Mouse (Mus musculus) mouse embryonic stem cell (cell line): ENCODE results near the gene Jmjd6.

Experiments used
- in situ Hi-C, 2 experiments: fragments of 300-500 bp; cut with MboI; formaldehyde crosslinking; loops; 1 replicate in 1 of 2; 3 replicates in 1 of 2; pipeline ENCODE4 v1.14.3; 2019 to 2020; ENCODE audit warnings: low sequenced_read_pairs in 2 of 2, low pct_unique_long_range_greater_than_20kb in 1 of 2, mixed read lengths in 1 of 2; ENCODE audit not compliant: unreplicated experiment in 1 of 2

The Jmjd6 gene

GRCm38 (mm10) chr11:116843261-116844233 is at the start of gene Jmjd6, which contains the start of gene Mettl23:
TSS of gene Jmjd6 (minus strand) at chr11:116843449.
TSS of gene Mettl23 (plus strand) at chr11:116843278.
- in situ Hi-C loops: no loop called here

DNA sequence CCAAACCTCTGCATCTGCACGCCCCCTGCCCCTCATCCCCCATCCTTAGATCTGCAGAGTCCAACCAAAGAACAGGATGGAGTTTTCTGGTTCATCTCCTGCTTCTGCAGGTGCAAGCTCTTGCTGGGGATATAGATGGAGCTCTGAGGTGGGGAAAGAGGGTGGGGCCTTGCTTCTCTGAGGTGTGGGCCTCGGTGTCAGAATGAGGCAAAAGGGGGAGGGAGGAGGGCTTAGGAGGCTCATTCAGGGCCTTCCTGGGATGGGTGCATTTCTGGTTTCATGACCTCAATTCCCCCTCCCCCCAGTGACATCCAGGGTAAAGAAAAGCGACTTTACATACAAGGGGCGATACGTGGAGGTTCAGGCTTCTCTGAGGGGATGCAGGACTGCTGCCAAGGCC is 43.9 kb upstream of the Jmjd6 start:
- in situ Hi-C loops: loop anchor here (10.0 to 25.0 kb wide), 3 partner anchors 128 to 300 kb away; partner anchors contain the start of gene Sept9 (in 2 of the 2)

GRCm38 (mm10) chr11:116885275-116886151 is 42.3 kb upstream of the Jmjd6 start:
- in situ Hi-C loops: loop anchor here (10.0 to 25.0 kb wide), 3 partner anchors 129 to 302 kb away; partner anchors contain the start of gene Sept9 (in 2 of the 2)

- in situ Hi-C loops: loop anchor here (10.0 to 25.0 kb wide), 3 partner anchors 131 to 303 kb away; partner anchors contain the start of gene Sept9 (in 2 of the 2)
Measured at GRCm38 (mm10) chr11:116884061-116884460, 40.8 kb upstream of the Jmjd6 start.

GRCm38 (mm10) chr11:116882446-116882845 is 39.2 kb upstream of the Jmjd6 start:
- in situ Hi-C loops: loop anchor here (10.0 to 25.0 kb wide), 3 partner anchors 132 to 305 kb away; partner anchors contain the start of gene Sept9 (in 2 of the 2)

- in situ Hi-C loops: loop anchor here (10.0 to 25.0 kb wide), 3 partner anchors 133 to 306 kb away; partner anchors contain the start of gene Sept9 (in 2 of the 2)
Measured at GRCm38 (mm10) chr11:116881440-116881839, 38.2 kb upstream of the Jmjd6 start.

DNA sequence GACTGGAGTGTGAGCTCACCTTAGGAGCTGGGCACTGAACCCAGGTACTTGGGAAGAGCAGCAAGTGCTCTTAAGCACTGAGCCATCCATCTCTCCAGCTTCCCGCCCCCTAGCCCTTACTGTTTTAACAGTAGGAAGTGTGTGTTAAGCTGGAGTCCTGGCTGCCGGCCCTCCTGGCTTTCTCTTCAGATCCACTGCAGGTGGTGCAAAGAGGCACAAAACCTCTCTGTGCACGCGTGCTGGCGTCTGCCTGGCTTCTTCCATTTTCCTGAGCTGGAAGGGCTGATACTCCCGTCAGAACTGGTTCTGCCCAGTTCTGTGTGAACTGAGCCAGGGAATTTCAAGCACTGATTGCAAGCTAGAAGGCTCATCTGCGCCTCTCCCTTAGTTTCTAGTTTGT is 37.6 kb upstream of the Jmjd6 start:
- in situ Hi-C loops: loop anchor here (10.0 to 25.0 kb wide), 3 partner anchors 134 to 306 kb away; partner anchors contain the start of gene Sept9 (in 2 of the 2)

- in situ Hi-C loops: loop anchor here (25.0 kb wide), 1 partner anchor 309 kb away; the partner anchor contains the start of gene Sept9 (in 2 of the 2)
Measured at GRCm38 (mm10) chr11:116878454-116878853, 35.2 kb upstream of the Jmjd6 start.

DNA sequence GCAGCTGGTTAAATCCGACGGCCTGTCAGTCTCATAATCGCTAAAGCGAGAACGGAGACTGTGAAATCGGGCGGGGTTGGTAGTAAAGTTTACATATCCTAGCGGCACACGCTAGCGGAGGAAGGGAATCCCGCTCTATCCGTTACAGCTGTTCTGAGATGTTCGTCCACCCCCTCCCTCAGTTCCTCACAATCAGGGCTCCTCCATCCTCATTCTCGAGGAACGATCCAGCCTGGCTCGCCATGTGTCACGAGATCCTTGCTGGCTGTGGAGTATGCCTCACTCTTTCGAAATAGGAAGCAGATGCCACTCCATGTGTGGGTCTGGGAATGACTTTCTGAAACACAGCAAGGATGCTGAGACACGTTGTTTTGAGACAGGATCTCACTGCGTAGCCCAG is 30.7 kb upstream of the Jmjd6 start:
- in situ Hi-C loops: loop anchor here in 1 of 2 experiments (25.0 kb wide), 1 partner anchor 1462 kb away; the partner anchor contains the start of genes Atp5h, Kctd2 and Mrpl58

DNA sequence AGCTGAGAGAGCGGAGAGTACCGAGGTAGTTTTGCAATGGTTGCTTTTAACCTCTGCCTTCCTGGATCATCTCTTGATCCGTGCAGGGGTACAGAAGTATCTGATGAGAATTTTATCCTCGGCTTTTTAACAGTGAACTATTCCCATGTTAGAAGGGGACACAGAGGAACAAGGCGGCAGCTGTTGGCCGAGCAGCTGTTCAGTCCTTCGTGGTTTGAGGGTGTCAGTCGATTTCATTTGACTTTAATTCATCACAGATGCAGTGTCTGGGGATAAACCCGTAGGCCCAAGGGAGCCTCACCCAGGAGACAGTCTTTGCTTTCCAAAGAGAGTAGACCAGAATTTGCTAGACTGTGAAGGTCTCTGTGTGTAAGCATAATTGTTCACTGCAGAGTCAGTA is 28.3 kb upstream of the Jmjd6 start:
- in situ Hi-C loops: loop anchor here in 1 of 2 experiments (25.0 kb wide), 1 partner anchor 1459 kb away; the partner anchor contains the start of genes Atp5h, Kctd2 and Mrpl58

- in situ Hi-C loops: loop anchor here in 1 of 2 experiments (25.0 kb wide), 1 partner anchor 1457 kb away; the partner anchor contains the start of genes Atp5h, Kctd2 and Mrpl58
Measured at GRCm38 (mm10) chr11:116869641-116870040, 26.4 kb upstream of the Jmjd6 start.

GRCm38 (mm10) chr11:116869223-116869622 is 26.0 kb upstream of the Jmjd6 start:
- in situ Hi-C loops: loop anchor here in 1 of 2 experiments (25.0 kb wide), 1 partner anchor 1457 kb away; the partner anchor contains the start of genes Atp5h, Kctd2 and Mrpl58

DNA sequence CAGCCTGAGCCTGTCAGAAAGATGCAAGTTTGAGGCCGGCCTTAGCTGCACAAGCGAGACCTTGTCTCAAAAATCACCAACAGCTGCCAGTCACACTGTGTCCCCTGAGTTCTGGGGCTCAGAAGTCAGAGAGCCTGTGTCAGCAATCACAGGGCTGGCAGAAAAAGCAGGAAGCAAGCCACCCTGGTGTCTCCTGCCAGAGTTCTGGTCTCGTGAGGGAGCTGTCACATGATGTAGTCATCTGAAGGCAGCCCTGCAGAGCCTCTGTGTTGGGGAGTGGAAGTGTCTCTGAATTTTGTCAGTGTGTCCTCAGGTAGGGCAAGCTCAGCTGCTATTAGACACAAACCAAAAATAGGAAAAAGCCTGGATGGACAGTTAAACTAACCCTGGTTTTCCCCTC is 24.9 kb upstream of the Jmjd6 start:
- in situ Hi-C loops: loop anchor here in 1 of 2 experiments (25.0 kb wide), 1 partner anchor 1456 kb away; the partner anchor contains the start of genes Atp5h, Kctd2 and Mrpl58

GRCm38 (mm10) chr11:116865945-116866585 is 22.8 kb upstream of the Jmjd6 start:
- in situ Hi-C loops: loop anchor here in 1 of 2 experiments (25.0 kb wide), 1 partner anchor 1454 kb away; the partner anchor contains the start of genes Atp5h, Kctd2 and Mrpl58

DNA sequence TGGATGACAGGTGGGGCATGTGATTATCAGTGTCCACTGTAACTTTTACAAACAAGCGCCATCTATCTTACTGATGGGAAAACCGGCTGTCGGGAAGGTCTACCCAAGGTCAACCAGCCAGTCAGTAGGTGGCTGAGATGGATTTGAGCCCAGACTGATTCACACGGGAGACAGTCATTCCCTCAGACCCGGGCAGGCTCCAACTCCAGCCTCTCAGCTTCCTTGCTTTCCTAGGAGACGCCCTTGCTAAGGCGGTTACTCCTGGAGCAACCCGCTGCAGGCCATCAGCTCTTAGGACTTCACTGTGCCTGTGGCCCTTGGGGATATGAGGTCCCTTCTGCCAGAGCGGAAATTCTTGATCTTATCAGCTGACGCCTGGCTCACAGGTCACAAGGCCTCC is 21.2 kb upstream of the Jmjd6 start:
- in situ Hi-C loops: loop anchor here in 1 of 2 experiments (25.0 kb wide), 1 partner anchor 1452 kb away; the partner anchor contains the start of genes Atp5h, Kctd2 and Mrpl58

GRCm38 (mm10) chr11:116857183-116857850 is 14.1 kb upstream of the Jmjd6 start:
- in situ Hi-C loops: loop anchor here in 1 of 2 experiments (25.0 kb wide), 1 partner anchor 1445 kb away; the partner anchor contains the start of genes Atp5h, Kctd2 and Mrpl58
